Mouse (Mus musculus) liver, embryonic 16.5 days (tissue): ENCODE measurements around the gene Lrrc3. TPM values are rescaled to one million over a fixed set of nuclear protein-coding genes. Genes with fewer than 3 reads are reported as not detected.
A peak's percentile ranks its signal among the peaks of the same experiment; 100 is the strongest.
"Not testable (repeated sequence)": the region's sequence is repeated elsewhere in the genome, so short reads cannot be mapped to it uniquely, and the experiment has no call there.

Experiments used
- ATAC-seq: fragments of 200-750 bp; cut with Nextera tagmentation; 2 replicates; pipeline ENCODE4 v1.8.0; 2017; ENCODE audit warnings: low read depth, mild to moderate bottlenecking, moderate number of reproducible peaks, moderate library complexity
- H3K27ac ChIP-seq: fragments of 300-500 bp; sonication (generic); 2 replicates; pipeline ENCODE4 v1.5.1; 2014; ENCODE audit warnings: mild to moderate bottlenecking, low read length
- H3K27me3 ChIP-seq: fragments of 300-500 bp; sonication (generic); 2 replicates; pipeline ENCODE4 v1.6.1; 2014; ENCODE audit warnings: low read depth, low read length, mixed read lengths; ENCODE audit not compliant: control insufficient read depth, insufficient read depth
- H3K36me3 ChIP-seq: fragments of 300-500 bp; sonication (generic); 2 replicates; pipeline ENCODE4 v1.6.1; 2014; ENCODE audit warnings: mild to moderate bottlenecking; ENCODE audit not compliant: control insufficient read depth, insufficient read depth
- H3K4me1 ChIP-seq: fragments of 300-500 bp; sonication (generic); 2 replicates; pipeline ENCODE4 v1.6.1; 2014; ENCODE audit warnings: low read depth, low read length, mixed read lengths; ENCODE audit not compliant: control insufficient read depth
- H3K4me2 ChIP-seq: fragments of 300-500 bp; sonication (generic); 2 replicates; pipeline ENCODE4 v1.6.1; 2014; ENCODE audit warnings: low read depth, low read length, mixed read lengths
- H3K4me3 ChIP-seq: fragments of 300-500 bp; sonication (generic); 2 replicates; pipeline ENCODE4 v1.5.1; 2014; ENCODE audit warnings: low read depth, mild to moderate bottlenecking, low read length
- H3K9ac ChIP-seq: fragments of 300-500 bp; sonication (generic); 2 replicates; pipeline ENCODE4 v1.6.1; 2014; ENCODE audit warnings: low read depth, low read length
- H3K9me3 ChIP-seq: fragments of 300-500 bp; sonication (generic); replicated peaks from 2 replicates; pipeline ENCODE4 v1.6.1; 2016; ENCODE audit warnings: low read length; ENCODE audit not compliant: control insufficient read depth
- WGBS: fragments of 180-500 bp; shearing (Covaris S2); extraction: QIAGEN DNeasy Blood & Tissue Kit; methylation state at CpG from one replicate; pipeline ENCODE4 v1.1.7; 2014; ENCODE audit not compliant: insufficient replicate concordance; 5-methylcytosine and 5-hydroxymethylcytosine counted together
- polyA plus RNA-seq: library from polyadenylated mRNA; unstranded; fragments of >200 nt; fragmentation: Nextera tagmentation; extraction: Ambion mirVana; gene quantifications from 2 replicates; pipeline ENCODE4 v1.2.1, GENCODE M21; 2015

The Lrrc3 gene
- polyA plus RNA-seq = 16.5 and 18.6 TPM in 2 replicates

DNA sequence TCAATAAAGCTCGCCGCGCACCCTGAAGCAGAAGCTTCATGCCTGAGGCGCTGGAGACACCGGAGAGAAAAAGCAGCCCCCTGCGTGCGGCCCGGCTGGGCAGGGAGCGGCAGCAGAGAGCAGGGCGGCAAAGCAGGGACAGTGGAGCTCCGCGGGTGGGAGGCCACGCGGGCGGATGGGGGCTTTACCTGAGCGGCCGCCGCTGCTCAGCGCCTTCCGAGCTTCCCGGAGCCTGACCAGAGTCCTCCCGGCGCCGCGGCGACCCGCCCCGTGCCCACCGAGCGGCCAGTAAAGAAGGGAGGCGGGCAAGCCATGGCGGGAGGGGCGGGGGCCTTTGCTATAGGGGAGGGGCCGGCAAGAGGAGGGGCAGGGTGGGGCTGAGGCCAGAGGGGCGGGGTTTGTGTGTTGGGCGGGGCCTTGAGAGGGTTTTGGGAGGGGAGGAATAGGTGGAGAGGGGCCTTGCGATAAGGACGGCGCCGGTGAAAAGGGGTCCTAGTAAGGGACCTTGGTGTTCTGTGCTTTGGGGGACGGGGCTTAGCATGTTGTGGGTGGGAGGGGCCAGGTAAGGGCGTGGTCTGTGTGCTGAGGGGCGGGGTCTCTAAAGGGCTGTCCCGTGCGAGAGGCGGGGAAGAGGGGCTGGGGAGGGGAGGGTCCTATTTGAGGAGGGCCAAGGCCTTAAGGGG, at the start of gene Lrrc3:
TSS of gene Lrrc3 (minus strand) at position 326 of the 683 bp plus-strand sequence.
- H3K9me3 ChIP-seq = no peaks in the 10 kb centered on the region
- H3K4me3 ChIP-seq = peak within 1 kb of the TSS; percentile 64
- no peaks in the 10 kb centered on the region for H3K36me3 ChIP-seq
- peak within 1 kb of the TSS; percentile 59 for H3K9ac ChIP-seq
- H3K27ac ChIP-seq = peak within 1 kb of the TSS; percentile 57
- peaks cover 6% of the 10 kb centered on the region for H3K4me1 ChIP-seq
- 1% methylated on average over 44 of the region's 46 CpGs for WGBS
- H3K4me2 ChIP-seq = peak within 1 kb of the TSS; percentile 55
- peaks cover 16% of the 10 kb centered on the region for H3K27me3 ChIP-seq
- peak; percentile 73 for ATAC-seq

DNA sequence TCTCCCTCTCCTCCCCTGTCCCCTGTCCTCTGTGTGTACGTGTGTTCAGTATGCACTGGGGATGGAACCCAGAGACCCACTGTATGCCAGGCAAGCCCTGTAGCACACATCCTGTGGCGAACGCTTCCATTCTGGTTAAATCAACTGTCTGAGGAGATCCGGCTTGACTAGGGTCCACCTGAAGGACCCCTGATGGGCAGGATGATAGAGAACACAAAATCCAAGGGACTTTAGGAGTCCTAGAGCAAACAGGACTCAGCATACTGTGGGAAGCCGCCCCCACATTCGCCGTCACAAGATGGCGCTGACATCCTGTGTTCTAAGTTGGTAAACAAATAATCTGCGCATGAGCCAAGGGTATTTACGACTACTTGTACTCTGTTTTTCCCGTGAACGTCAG, 48.1 kb upstream of the Lrrc3 start:
- H3K4me3 ChIP-seq, H3K9me3 ChIP-seq, H3K27me3 ChIP-seq, H3K4me2 ChIP-seq, H3K9ac ChIP-seq, H3K4me1 ChIP-seq, ATAC-seq, H3K27ac ChIP-seq, H3K36me3 ChIP-seq: not testable (repeated sequence)
- 76% methylated on average over 8 of the region's 12 CpGs for WGBS

DNA sequence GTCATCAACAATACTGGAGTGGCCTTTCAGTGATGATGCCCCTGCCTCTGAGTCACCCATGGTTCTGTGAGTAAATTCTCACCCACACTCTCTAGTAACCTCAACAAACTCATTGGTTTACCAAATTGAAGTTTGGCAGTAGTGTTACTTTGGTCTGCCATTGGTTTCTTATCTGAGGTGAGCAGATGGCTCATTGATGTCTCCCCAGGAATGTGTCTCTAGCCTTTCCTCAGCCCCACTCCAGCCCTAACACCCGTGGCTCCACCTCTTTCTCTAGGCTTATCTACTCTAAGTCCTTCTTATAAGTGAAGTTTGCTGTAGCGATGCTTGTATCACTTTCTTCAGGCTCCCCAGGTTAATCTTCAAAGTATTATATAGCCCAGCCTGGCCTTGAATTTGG, 37.3 kb upstream of the Lrrc3 start:
- H3K4me1 ChIP-seq = no peaks in the 10 kb centered on the region
- no peak overlapping the region for H3K27ac ChIP-seq
- H3K9ac ChIP-seq = no peak overlapping the region
- no peak overlapping the region for H3K4me3 ChIP-seq
- no peak overlapping the region for H3K4me2 ChIP-seq
- ATAC-seq = no peak
- no peaks in the 10 kb centered on the region for H3K27me3 ChIP-seq
- H3K9me3 ChIP-seq = no peaks in the 10 kb centered on the region
- WGBS = 19% methylated on average over 2 of the region's 2 CpGs
- no peaks in the 10 kb centered on the region for H3K36me3 ChIP-seq

DNA sequence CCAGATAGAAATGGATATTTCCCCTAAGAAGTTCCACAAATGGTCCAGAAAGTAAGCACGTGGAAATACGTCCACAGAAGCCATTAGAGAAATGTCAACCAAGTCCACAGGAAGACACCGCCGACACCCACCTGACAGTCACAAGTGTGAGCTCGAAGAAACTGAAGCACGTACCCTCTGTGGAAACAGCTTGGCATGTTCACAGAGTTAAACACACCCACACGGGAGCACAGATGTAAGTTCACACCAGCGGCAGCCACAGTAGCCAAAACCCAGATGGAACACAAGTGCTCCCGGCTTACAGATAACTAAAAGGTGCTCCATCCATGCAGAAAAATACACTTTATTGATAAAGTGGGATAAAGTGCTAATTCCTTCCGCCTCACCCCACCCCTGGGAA, 25.0 kb upstream of the Lrrc3 start:
- 66% methylated on average over 10 of the region's 10 CpGs for WGBS
- Histone ChIP-seq H3K27ac (no peak overlapping the region), H3K36me3 (no peaks in the 10 kb centered on the region), H3K4me3 (no peak overlapping the region), H3K9ac (no peak overlapping the region), H3K4me1 (no peaks in the 10 kb centered on the region), H3K9me3 (no peaks in the 10 kb centered on the region), H3K27me3 (no peaks in the 10 kb centered on the region), H3K4me2 (no peak overlapping the region)
- ATAC-seq = no peak

DNA sequence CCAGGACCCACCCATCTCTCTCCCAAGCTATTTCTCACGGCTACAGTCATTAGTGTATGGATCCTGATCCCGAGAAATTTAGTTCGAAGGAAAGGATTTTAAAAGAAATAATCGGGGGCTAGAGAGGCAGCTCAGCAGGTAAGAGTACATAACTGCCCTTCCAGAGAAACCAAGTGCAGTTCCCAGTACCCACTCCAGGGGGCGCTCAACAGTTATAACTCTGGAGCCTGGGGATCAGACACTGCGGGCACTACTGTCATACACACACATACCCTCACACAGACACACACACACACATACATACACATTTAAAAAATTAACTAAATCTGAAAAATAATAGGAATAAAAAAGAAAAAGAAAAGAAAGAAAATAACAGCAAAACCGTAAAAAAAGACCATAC, 23.8 kb upstream of the Lrrc3 start:
- ATAC-seq = no peak
- WGBS = 26% methylated on average over 7 of the region's 7 CpGs
- no peaks in the 10 kb centered on the region for H3K36me3 ChIP-seq
- H3K27ac ChIP-seq = no peak overlapping the region
- no peaks in the 10 kb centered on the region for H3K9me3 ChIP-seq
- no peak overlapping the region for H3K4me2 ChIP-seq
- H3K4me1 ChIP-seq = no peaks in the 10 kb centered on the region
- no peak overlapping the region for H3K4me3 ChIP-seq
- H3K27me3 ChIP-seq = no peaks in the 10 kb centered on the region
- no peak overlapping the region for H3K9ac ChIP-seq

DNA sequence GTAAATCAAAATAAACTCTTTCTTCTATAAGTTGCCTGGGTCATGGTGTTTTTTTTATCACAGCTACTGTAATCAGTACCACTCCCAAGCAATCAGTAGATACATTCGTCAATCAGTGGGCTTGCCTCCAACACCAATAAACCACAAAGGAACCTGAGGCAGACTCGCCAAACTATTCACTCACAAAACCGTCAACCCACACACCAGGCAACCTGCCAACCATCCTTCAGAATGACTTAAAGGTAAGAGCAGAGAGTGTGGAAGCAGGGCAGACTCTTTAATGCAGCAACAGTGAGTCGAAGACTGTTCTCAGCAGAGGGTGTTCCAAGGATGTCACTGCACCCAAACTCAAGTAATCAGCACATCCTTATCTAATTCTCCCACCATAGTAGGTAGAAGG, 20.3 kb upstream of the Lrrc3 start:
- ATAC-seq = no peak
- H3K4me1 ChIP-seq = no peaks in the 10 kb centered on the region

DNA sequence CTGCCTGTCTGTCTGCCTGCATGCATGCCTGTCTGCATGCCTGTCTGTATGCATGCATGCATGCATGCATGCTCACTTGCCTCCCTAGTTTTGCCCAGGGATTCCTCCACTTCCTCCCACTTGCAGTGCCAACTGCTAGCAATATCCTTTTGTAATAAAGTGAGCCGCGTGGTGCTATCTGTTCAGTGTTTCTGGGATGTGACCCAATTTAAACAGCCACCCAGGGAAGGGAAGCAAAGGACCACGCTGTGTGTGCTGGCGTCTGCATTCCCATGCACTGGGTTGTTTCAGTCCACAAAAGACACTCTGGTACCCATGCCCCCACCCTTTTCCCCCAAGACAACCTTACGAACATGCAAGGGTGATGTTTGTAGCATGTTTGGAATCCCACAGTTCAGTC, 18.7 kb upstream of the Lrrc3 start:
- no peak for ATAC-seq
- H3K9ac ChIP-seq = no peak overlapping the region
- no peaks in the 10 kb centered on the region for H3K4me1 ChIP-seq
- no peak overlapping the region for H3K27ac ChIP-seq
- H3K4me2 ChIP-seq = no peak overlapping the region
- no peaks in the 10 kb centered on the region for H3K27me3 ChIP-seq
- 56% methylated on average over 5 of the region's 5 CpGs for WGBS
- H3K36me3 ChIP-seq = no peaks in the 10 kb centered on the region
- H3K4me3 ChIP-seq = no peak overlapping the region
- H3K9me3 ChIP-seq = no peaks in the 10 kb centered on the region

More for the DNA sequence above, 20.3 kb upstream of the Lrrc3 start:
- H3K9ac ChIP-seq = no peak overlapping the region
- no peak overlapping the region for H3K4me3 ChIP-seq
- H3K36me3 ChIP-seq = no peaks in the 10 kb centered on the region
- WGBS = 38% methylated on average over 4 of the region's 4 CpGs
- no peaks in the 10 kb centered on the region for H3K27me3 ChIP-seq
- no peak overlapping the region for H3K4me2 ChIP-seq
- H3K9me3 ChIP-seq = no peaks in the 10 kb centered on the region
- H3K27ac ChIP-seq = no peak overlapping the region

DNA sequence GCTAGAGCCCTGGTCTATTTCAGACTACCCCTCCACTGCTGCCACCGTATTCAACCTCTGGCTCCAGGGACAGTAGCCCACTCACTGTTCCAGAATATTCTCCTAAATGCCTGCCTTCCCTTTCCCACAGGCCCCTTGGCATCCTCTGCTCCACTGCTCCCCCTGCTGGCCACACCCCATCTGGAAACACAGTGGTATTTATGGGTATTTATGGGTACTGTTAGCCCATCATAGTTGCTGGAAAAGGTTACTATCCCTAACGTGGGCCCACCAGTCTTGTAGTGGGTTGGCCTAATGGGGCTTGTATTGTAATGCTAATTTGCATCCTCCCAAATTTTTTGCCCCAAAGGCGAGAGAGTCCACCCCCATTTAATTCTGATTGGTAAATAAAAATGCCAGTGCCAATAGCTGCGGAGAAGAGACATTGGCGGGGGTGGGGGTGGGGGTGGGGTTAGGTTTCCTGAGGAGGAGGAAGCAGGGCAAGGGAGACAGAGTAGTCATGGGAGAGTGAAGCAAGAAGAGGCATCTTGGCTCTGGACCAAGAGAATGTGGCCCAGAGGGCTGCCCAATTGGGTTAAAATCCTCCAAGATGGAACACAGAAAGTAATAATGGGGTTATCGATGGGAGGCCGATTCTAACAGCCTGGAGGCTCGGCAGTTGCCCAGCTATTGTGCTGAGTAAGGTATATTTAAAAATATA, 14.4 kb upstream of the Lrrc3 start:
- no peaks in the 10 kb centered on the region for H3K9me3 ChIP-seq
- H3K4me3 ChIP-seq = no peak overlapping the region
- H3K36me3 ChIP-seq = no peaks in the 10 kb centered on the region
- H3K9ac ChIP-seq = no peak overlapping the region
- no peaks in the 10 kb centered on the region for H3K4me1 ChIP-seq
- ATAC-seq = no peak
- 51% methylated on average over 8 of the region's 8 CpGs for WGBS
- no peaks in the 10 kb centered on the region for H3K27me3 ChIP-seq
- H3K27ac ChIP-seq = no peak overlapping the region
- no peak overlapping the region for H3K4me2 ChIP-seq

DNA sequence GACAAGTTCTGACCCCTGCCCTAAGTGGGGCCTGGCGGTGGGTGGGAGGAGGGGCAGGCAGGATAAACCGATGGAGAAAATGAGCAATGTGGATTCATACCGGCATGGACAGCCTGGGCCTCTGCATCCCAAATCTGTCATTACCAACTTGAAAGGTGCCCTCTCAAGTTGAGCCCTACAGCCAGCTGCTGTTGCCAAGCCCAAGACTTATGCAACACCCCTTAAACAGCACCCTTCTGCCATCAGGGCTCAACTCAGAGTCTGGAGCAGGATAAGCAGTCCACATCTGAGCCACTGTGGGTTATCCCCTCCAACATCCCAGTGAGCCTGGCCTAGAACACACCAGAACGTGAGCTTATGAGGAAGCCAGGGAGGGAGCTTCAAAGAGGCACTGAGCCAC, 11.0 kb upstream of the Lrrc3 start:
- Histone ChIP-seq H3K27me3 (no peaks in the 10 kb centered on the region), H3K9me3 (no peaks in the 10 kb centered on the region), H3K4me2 (no peak overlapping the region), H3K27ac (no peak overlapping the region), H3K9ac (no peak overlapping the region), H3K36me3 (no peaks in the 10 kb centered on the region), H3K4me3 (no peak overlapping the region), H3K4me1 (no peaks in the 10 kb centered on the region)
- 44% methylated on average over 4 of the region's 4 CpGs for WGBS
- no peak for ATAC-seq
